Mouse (Mus musculus) heart, postnatal 10 days (tissue): ENCODE data around the gene Ppp2r5c. TPM values are rescaled to one million over a fixed set of nuclear protein-coding genes. Genes with fewer than 3 reads are reported as not detected.

Source experiments
- DNase-seq, 2 experiments: peaks; one replicate each; pipeline ENCODE4 v3.0.0; 2021
- intact Hi-C: fragments of 180-260 bp; cut with DNase I; formaldehyde crosslinking; loops from one replicate; pipeline ENCODE4 v1.15.1; 2025
- total RNA-seq, 2 experiments: library from RNA; stranded (reverse); gene quantifications; 2 replicates each; pipeline ENCODE4 v1.2.3; 2021

The Ppp2r5c gene
- total RNA-seq, 2 experiments from 2014 or later = 112 to 124 TPM

DNA sequence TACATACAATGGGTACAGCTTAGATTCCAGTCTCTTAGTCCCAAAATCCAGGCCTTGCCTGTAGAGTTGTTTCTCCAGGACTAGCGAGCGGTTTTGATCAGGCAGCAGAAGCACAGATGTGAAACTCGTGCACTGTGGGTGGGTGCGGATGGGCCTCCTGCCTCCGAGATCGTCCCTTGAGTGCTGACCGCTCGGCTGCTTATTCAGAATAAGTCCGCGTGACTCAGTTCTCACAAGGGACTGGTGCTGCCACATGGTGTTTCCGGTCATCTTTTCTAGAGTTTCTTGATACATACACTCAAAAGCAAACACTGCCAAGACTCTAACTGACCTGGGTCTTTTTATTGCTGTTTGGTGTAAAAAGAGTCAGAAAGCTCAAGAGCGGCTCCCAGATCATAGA is 100.7 kb downstream of the Ppp2r5c start:
- no peak for DNase-seq
- intact Hi-C loops = no loop called here

DNA sequence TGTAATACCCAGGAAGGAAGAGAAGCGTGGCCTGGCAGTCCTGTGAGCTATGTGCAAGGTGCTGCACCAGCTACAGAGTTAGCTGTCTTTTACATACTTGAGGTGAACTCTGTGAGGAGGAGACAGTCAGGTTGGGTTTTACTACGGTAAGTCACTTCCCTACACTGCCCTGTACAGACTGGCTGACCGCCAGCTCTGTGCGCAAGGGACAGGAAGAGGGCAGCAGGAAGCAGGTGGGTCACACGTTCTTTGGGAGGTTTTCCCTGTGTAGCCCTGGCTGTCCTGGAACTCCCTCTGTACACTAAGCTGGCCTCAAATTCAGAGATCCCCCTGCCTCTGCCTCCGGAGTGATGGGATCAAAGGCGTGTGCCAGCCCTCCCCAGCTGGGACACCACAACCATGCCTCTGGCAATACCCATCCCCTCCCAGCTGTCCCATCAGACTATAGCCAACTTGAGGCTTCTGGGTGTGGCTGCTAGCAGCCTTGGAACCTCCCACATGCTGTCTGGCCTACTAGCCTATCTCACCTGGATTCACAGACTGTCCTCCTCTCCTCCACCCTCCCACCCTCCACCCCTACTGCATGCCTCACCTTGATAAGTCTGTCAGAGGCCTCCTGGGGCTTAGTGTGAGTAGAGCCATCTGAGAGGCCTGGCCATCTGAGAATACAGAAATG is 102.7 kb downstream of the Ppp2r5c start:
- no peak for DNase-seq
- intact Hi-C loops = no loop called here

DNA sequence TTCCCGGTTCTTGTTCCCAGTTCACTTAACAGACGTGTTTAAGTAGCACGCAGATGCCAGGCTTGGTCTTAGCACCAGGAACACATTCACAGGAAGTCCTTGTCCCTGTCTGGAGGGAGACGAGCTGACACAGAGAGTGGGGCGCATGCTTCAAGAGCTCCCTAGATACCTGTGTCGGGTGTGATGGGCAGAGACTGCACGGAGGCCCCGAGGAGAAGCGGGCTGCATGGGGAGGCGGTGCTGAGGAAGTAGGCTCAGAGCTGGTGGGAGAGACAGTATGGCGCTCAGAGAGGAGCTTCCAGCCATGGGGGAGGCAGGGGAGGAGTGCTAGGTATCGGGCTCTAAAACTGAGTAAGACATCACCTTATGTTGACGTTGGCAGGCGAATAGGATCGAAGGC is 103.4 kb downstream of the Ppp2r5c start:
- no peak for DNase-seq
- intact Hi-C loops = no loop called here

DNA sequence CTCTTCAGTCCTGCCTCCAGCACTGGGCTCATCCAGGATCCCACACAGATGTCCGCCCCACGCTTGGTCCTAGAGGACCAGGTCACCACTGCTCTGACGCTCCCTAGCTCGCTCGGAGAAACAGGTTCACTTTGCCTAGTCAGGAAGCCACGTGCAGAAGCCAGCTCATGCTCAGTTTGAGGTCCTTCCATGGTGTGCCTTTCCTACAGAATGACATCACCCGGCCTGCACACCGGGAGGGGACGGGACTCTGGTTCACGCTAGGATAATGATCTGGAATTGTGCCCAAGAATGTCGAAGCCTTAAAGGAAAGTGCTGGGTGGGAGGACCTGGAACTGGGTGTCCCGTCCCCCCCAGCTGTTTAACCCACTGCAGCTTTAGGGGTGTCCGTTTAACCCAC is 105.2 kb downstream of the Ppp2r5c start:
- intact Hi-C loops = no loop called here
- DNase-seq = no peak

DNA sequence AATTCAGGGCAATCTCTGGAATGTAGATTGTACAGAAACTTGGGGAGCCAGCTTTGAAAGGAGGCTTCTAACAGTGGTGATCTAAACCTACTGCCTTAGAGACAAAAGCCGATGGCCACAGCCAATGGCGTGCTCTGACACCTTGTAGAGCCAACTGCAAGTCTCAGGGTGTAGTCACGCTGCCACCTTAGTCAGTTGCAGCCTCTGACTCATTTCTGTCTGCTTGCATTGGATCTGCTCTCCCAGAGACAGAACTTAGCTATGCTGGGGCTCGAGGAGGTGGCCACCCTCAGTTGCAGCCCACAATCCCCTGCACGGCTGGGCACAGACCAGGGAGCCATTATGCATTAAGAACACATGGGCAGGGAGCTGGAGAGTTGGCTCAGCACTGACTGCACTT is 106.4 kb downstream of the Ppp2r5c start:
- intact Hi-C loops = no loop called here

DNA sequence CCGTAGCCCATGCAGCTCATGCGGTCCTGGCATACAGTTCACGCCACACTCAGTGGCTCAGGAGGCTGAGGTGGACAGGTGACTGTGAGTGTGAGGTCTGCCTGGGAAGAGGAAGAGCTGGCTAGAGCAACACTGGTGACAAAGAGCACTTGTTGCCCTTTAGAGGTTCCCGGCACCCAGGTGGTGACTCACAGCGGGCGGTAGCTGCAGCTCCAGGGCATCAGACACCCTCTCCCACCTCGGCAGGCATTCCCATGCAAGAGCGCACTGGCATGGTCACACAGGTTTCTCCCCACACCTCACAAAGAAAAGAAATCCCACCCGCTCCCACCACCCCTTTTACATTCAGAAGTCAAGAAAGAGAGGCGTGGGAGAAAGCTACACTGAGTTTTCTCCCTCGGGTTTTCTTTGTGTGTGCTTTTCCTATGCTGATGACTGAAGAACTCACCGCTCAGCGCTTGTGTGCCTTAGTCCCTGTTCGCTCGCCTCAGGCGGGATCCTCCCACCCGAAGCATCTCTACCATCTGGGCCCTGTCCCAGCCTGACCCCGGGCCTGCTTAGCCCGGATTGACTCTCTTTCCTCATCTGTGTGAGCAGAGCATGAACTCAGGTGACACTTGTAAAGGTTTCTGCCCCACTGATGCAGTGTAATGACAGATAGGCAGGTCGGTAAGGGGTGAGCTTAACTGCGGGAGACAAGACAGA is 108.8 kb downstream of the Ppp2r5c start:
- intact Hi-C loops = no loop called here
- no peak for DNase-seq

More for the DNA sequence above, 106.4 kb downstream of the Ppp2r5c start:
- DNase-seq = no peak

DNA sequence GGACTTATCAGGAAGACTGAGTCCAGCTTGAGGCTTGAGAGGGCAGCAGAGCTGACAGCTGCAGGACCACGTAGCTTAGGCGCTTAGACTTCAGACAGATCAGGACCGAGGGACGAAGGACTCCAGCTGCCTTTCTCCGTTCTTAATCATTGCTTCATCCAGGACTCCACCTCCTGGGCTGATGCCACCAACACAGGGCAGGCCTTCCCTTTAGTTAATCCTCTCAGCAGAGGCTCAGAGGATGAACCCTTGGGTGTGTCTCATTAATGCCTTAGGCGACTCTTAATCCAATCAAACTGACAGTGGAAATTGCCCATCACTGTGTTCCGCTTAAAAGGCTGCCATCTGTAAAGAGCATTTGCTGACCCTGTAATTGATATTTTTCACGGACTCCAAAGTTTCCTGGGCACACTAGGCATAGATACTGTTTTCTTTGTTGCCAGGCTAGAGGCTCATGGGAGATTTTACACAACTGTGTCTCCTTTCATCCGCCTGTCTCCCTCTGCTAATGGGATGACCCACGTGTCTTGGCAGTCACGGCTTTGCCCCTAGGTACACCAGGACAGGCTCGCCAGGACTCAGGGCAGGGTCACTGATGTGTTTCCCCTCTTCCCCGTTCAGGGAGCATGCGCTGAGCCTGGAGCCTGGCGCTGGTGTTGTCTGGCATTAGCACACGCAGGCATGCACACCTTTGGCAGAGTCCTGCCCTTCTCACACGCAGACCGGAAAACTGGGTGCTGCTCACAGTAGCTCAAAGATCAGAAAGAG is 110.1 kb downstream of the Ppp2r5c start:
- intact Hi-C loops = no loop called here
- peak; percentile 35 to 42 for DNase-seq

DNA sequence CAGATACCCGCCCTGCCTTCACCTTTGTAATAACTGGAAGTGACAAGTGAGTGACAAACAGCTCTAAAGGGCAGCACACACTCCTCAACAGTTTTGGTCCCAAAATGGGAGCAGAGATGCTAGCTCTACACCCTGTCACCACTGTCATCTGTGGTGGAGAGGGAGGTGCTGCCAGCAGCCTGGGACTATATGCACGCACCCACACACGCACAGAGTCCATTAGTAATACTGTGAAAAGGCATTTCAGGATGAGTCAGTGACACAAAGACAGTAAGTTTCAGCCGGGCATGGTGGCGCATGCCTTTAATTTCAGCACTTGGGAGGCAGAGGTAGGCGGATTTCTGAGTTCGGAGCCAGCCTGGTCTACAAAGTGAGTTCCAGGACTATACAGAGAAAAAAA is 111.3 kb downstream of the Ppp2r5c start:
- no peak for DNase-seq
- intact Hi-C loops = no loop called here

DNA sequence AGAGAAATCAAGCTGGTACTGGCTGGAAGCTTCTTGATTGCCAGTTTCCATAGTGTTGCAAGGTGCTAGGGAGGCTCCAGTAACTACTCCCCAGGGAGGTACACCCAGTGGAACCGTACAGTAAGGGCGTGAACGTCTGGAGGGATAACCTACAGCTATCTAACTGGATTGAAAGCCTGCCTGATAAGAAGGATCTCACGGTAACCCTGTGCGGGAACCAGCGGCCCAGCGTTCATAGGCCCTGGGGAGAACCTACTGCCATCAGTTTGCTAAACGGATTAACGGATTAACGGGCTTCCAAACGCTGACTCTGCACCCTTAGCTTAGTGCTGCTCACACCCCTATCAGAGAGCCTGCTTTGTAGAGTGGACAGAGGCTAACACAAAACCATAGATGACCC is 116.5 kb downstream of the Ppp2r5c start:
- no peak for DNase-seq
- intact Hi-C loops = loop anchor here (5.0 kb wide), 1 partner anchor 111 kb away; no protein-coding TSS in a partner anchor

DNA sequence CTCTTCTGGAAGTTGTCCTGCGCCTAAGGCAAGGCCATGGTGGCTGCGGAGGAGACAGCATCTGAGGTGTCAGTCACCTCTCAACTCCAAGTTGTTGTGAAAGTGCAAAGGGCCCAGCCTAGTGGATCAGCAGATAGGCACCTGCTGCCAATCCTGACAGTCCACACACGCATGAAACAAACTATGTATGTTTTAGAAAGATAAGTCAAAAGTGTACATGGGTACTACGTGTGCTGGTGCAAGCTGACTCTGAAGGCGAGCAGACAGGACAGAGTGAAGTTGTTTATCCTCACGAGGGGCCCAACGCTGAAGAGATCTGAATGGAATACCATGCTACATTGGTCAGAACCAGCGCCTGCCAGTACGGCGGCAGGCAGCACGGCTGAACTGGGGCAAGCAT is 117.9 kb downstream of the Ppp2r5c start:
- no peak for DNase-seq
- intact Hi-C loops = loop anchor here (5.0 kb wide), 1 partner anchor 113 kb away; no protein-coding TSS in a partner anchor

DNA sequence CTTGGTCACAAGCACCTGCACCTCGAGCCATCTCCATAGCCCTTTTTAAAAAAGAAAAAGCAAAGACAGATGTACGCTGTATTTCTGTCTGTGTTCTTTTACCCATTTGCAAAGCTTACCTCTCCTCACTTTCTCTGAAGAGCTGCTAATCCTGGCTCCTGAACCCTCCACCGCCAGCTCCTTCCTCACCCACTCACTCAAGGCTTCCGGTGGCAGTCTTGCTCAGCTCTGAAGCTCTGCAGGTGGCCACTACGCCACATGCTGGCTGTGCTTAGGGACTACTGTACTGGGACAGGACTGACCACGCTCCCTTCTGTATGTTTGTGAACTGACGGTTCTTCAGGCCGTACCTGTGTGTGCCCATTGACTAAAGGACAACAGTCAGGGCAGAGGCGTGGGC is 119.4 kb downstream of the Ppp2r5c start:
- DNase-seq = no peak
- intact Hi-C loops = no loop called here

DNA sequence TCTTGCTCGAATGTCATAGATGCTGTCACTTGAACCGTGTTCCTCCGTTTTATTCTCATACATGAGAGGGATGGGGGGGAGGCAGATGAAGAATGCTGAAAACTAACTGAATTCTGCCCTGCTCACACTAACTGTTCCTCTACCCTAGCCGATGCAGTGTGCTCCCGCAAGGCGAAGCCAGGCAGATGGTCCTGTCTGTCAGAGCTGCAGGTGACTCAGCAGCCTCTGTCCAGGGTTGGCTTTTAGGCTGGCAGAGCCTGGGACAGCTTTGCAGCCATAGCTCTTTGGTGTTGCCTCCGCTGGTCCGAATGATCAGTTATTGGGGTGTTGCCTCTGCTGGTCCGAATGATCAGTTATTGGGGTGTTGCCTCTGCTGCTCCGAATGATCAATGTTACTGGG is 124.1 kb downstream of the Ppp2r5c start:
- DNase-seq = no peak
- intact Hi-C loops = no loop called here

DNA sequence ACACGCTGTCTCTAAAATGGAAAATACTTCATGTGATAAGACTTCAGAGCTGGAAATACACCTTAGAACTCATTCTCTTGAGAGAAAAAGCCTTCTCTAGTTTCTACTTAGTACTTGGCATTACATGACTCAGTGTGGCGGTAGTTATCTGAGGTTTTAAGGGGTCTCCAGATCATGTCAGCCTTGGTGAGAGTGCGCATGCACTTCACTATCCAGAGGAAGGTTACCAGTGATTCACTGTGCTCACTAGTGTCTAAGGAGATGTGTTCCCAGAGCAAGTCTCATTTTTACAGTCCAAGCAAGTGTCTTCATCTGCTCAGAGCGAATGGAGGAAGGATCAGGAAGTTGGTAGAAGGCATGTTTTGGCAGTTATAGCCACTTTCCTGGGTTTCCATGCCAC is 125.4 kb downstream of the Ppp2r5c start:
- no peak for DNase-seq
- intact Hi-C loops = no loop called here

DNA sequence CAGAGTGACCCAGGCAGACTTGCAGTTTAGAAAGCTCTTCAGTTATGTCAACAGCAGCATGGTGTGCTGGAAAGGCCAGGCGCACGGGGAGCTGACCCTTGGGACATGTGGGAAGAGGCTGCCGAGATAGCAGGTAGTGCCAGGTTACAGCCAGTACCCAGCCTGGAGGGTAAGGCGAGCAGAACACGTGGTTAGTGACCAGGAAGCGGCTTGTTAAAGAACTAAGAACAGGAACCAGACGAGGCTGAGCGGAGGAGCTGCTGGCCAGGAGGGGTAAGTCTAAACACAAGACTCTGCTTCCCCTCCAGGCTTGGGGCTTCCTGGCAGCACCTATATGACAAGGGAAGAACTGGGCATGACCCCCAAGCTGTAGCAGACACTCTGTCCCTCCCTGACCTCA is 126.7 kb downstream of the Ppp2r5c start:
- no peak for DNase-seq
- intact Hi-C loops = no loop called here

DNA sequence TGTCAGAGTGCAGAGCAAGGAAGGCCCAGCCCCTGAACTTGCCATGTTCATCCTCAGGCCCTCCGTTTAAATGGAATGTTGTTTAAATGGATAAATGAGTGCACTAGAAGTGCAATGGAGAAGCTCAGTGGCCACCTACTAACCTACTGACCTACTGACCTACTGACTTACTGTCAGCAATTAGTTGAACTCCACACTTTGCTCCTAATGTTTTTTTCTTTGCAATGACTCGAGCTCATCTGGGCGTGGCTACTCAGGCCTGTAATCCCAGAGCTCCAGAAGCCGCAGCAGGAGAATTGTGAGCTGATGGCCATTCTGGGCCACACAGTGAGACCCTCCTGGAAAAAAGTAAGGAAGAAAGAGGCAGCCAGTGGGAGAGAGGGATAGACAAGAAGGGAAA is 129.0 kb downstream of the Ppp2r5c start:
- intact Hi-C loops = no loop called here
- no peak for DNase-seq

DNA sequence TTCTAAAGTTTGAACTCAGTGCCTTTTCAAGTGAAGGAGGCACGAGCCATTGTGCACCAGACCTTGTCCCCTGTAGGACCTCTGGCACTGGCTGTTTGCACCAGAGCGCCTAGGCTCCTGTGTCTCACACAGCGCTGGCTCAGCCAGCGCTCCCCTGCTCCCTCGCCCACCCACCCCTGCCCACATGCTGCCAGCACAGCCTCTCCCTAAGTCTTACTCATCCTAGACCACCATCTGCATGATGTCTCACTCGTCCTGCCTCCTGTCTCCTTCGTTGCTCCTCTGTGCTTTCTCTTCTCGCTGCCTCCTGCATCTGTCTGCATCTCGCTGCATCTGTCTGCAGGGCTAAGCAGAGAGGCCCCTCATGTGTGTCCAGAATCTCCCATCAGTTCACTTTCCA is 131.4 kb downstream of the Ppp2r5c start:
- no peak for DNase-seq
- intact Hi-C loops = no loop called here

DNA sequence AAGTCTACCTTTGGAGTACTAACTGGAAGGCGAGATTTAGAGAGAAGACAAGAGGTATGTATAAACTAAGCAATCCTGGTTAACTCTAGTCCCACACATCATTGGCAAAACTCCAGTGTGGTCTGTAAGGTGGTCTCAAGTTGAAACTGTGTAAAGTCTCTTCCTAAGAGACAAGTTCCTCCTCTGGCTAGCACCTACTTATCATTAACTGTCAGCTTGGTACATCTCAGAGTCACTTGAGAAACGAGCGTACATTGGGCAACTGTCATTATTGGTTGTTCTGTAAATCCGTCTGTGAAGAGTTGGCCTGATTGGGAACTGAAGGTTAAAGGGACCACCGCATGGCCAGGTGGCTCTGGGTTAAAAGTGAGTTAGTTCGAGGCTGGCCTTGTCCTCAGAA is 141.7 kb downstream of the Ppp2r5c start:
- intact Hi-C loops = no loop called here
- no peak for DNase-seq

DNA sequence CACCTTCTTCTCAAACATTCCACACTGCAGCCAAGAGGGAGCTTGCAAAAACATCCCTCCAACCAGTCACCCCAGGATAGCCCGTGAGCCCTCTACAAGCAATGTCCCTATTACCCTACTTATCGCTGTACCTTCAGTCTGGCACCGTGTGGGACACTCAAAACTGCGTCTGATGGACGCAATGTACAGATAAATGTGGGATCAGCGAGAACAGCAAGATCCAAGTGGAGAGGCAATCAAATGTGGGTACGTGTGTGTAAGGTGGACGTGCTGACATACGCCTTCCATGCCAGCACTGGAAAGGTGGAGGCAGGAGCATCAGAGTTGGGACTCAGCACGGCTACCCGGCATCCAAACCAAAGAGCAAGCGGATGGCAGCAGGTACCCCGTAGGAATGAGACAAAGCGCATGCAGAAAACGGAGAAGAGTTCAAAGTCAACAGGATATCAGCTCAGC is 143.9 kb downstream of the Ppp2r5c start:
- intact Hi-C loops = loop anchor here (2.0 kb wide), 1 partner anchor 136 kb away; no protein-coding TSS in a partner anchor
- no peak for DNase-seq

DNA sequence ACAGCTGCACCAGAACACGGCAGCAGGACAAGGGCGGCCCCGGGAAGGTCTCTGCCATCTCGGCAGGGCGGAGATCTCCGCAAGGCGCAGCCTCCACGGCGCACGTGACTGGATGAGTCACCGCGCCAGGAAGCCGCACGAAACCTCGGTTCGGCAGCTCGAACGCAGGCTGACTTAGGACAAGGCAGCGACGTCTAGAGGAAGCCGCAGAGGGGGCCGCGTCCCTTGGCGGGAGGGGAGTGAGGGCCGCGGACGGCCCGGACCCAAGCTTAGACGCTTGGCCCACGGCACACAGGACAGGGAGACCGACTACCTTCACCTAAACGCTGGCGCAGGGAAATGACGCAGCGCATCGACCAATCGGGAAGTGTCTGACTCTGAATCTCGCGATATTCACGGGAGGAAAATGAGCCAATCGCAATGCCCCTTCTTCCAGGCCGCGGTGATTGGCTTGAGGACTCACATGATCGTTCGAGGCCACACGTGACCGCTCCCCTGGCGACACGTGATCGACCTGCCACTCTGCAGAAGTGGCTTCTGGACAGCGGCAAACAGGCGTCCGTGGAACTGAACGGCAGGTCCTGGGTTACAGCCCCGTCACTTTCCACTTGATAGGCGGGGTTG is 144.5 kb downstream of the Ppp2r5c start:
- DNase-seq = peak; percentile 99

DNA sequence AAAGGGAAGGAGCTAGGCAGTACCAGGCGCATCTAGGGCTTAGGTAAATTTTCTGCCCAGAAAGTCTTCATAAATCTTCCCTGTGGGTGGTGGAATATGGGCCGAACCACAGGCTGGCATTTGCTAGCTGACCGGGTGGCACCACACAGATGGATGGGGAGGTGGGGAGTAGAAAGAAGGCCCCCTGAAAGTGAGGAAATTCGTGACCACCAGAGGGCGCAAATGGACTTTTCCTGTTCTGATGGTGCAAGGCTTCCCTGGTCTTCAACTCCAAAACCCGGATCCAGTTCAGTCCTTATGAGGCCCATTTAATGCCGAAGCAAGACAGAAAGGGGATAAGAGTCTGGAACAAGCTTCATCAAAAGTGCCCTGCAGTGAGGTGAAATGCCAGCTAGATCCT is 151.6 kb downstream of the Ppp2r5c start:
- intact Hi-C loops = loop anchor here (1.0 to 2.0 kb wide), 2 partner anchors 104 to 245 kb away; partner anchors contain the start of gene Hsp90aa1
- peak; percentile 58 to 84 for DNase-seq

More for the DNA sequence above, 144.5 kb downstream of the Ppp2r5c start:
- intact Hi-C loops = loop anchor here (2.0 kb wide), 1 partner anchor 137 kb away; no protein-coding TSS in a partner anchor

DNA sequence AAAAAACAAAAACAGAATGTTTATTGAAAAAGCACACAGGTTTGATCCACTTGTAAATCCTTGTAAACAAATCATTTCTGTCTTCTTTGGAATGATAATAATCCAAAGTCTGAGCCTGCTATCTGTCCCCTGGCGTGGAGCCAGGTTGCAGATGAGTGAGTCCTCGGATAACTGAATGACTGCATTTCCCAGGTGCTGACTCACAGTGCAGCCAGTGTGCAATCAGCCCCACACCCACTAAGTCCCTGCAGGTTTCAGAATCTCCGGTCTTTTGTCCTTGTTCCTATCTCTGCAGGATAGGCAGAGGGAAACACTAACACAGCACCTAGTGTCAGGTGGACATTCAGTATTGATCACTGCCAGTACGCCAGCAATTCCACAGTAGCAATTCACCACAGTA is 152.9 kb downstream of the Ppp2r5c start:
- intact Hi-C loops = loop anchor here (2.0 kb wide), 1 partner anchor 103 kb away; the partner anchor contains the start of gene Hsp90aa1
- DNase-seq = no peak
